Mouse (Mus musculus) hindlimb bud, embryonic 11.5 days (tissue): Measurements from ENCODE around the gene Rora.

Experiments
- DNase-seq: peaks from one replicate; pipeline ENCODE4 v3.0.0-alpha.2; 2012; ENCODE audit warnings: low read depth, low spot score; ENCODE audit errors: extremely low spot score

The Rora gene

DNA sequence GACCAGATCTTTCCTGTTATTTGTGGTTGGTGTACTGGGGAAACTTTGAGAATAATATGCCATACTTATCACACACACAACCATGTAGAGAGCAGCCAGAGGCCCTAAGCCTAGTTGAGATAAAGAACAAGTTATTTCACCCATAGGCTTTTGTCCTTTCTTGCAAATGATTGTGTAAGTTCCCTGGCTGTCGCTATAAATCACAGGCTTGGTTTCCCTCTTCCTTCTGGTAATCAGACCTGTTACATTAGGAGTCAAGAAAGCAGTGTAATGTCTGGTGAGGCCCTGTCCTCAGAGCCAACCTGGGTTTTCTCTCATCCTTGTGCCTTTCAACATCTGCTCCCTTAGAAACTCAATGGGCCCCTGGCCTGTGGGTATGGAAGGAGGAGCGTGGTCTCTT lies 222.7 kb downstream of the Rora start:
- no peak for DNase-seq

DNA sequence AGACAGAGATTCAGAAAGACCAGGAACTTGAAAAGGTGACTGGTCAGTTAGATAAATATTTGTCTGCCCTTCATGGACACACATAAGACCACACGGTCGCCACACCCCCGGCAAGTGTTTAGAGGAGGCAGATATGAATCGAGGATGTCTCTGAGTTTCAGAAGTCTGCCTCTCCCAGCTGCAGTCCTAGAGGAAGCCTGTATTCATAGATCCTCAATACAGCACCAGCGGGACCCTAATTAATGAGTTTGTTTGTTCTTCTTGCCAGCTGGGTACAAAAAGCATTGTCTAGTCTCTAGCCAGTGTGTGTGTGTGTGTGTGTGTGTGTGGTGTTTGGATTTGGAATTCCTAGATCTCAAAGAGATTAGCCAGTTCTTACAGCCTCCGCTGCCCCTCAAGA lies 228.3 kb downstream of the Rora start:
- DNase-seq, result no peak

- DNase-seq, result no peak
Measured at GRCm38 (mm10) chr9:68883005-68883404, 229.4 kb downstream of the Rora start.

DNA sequence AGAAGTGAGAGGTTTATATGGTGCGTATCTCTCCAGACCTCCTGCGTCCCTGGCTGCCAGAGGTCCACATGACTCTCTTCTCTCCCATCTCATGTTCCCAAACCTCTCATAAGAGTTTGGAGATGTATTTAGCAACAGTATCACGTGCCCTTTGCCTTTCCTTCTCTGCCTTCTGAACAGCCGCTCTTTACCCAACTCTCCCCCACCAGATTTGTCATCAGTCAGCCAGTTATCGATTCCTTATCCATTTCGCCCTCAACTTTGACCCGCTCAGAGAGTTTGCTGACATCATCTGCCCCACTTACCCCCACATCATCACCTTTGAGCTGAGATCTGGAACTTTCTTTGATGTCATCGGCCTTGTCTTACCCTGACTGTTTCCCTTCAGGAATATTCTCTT lies 230.1 kb downstream of the Rora start:
- DNase-seq, result no peak

DNA sequence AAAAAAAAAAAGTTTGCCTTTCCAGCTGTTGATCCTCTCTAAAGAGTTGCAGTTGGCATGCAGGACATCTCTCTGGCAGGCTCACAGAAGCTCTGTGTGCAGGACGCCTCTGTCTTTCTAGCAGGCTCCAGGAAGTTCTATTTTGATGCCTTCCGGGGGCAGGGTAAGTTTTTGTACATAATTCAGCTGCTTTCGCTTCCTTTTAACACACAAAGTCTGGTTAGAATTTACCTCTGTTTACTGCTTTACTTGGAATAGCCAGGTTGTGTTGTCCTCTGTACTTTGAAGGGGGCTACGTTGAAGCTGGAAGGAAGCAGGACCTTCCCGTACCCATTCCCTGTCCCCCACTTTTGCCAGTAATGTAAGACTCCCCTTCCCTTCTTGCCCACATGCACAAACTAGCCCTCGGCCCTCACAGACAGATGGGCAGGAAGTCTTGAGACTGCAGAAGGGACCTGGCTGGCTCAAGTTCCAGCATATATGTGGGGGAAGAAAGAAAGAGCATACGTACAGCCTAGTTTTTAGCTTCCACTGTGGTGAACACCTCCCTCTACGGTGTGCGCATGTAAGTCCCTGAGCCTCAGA lies 231.0 kb downstream of the Rora start:
- no peak for DNase-seq

- no peak for DNase-seq
Measured at GRCm38 (mm10) chr9:68888670-68889069, 235.1 kb downstream of the Rora start.

- no peak for DNase-seq
Measured at GRCm38 (mm10) chr9:68891431-68891830, 237.8 kb downstream of the Rora start.

- DNase-seq, result no peak
Measured at GRCm38 (mm10) chr9:68892356-68892755, 238.8 kb downstream of the Rora start.

DNA sequence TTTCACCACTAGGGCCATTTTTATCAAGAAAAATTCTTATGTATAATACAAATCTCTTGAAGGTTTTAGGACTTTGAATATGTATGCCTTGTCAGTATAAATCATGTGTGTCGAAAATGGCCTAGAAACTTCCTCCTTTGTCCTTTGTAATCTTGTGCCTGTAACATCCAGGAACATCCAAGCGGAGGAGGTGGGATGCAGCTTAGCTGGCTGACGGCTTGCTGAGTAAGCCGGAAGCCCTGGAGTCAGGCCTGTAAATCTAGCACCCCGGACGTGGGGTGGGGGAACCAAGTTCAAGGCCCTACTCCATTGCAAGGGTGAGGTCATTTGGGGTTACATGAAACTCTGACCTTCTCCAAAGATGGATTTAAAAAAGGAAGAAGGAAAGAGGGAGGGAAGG lies 239.3 kb downstream of the Rora start:
- DNase-seq, result no peak

DNA sequence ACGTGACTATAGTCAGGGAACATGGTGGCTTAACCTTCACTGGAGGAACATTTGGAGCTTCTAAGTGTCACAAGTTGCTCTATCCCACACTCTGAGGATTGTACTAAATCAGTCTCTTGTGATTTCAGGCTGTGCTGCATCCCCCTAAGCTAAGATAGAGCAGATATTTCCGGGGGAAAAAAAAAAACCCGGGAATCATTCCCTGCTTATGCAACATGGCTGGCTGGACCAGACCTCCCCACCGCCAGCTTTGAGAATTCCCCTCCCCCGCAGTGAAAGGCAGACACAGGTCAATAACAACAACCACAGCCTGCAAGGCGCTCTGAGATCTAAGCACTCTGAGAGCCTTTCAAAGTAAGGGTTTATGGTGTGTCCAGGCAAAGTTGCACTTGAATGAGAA lies 244.7 kb downstream of the Rora start:
- no peak for DNase-seq

DNA sequence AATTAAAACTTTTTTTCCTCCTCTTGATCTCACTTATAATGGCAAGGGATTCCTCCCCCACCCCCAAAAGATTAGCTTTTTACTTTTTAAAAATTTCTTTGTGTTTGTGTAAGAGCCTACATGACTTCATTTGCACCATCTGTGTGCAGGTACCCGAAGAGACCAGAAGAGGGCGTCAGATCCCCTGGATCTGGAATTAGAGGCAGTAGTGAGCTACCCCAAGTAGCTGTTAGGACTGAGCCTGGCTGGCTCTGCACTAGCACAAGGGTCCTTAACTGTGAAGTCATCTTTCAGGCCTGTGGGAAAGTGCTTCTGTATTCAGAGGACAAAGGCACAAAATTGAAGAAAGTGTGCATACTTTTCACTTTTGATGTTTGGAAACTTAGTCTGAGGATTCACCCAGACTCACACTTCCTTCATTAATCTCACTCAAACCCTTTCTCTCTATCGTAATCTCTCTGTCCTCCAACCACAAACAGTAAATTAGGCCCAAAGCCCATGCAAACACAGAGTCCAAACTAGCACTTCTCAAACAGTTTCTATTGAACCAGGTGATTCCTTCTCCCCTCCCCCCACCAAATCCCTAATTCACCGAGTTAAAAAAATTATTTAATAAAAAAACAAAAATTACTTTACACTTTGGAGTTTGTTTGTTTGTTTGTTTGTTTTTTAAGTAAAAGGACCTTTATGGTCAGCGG lies 246.1 kb downstream of the Rora start:
- DNase-seq, result no peak

- no peak for DNase-seq
Measured at GRCm38 (mm10) chr9:68906361-68906883, 252.8 kb downstream of the Rora start.

DNA sequence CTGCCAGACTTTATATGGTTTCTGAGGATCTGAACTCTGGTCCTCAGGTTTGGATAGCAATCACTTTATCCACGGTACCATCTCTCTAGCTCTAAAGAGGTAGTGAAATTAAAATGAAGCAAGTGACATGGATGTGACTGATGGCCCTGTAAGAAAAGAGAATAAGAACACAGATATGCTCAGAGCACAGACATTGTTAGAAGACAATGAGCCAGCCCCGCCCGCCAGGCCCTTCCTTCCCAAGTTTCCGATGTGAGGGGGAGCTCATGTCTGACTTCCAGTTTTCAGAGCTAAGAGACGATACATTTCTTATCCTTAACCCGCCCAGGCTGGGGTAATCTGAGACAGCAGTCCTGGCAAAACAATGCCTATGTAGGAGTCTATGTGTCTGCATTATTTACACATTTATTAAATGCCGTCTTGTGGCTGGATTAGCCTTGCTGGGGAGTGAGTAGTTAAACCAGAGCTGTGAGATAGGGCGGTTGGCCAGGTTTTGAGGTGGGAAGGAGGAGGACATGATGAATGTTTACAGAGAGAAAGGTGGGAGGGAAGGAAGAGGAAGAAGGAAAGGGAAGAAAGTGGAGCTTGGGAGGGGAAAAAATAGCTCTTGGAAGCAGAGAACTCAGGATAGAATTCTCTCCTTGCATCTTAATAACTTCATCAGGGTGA lies 259.0 kb downstream of the Rora start:
- no peak for DNase-seq

- DNase-seq, result no peak
Measured at GRCm38 (mm10) chr9:68913191-68913697, 259.7 kb downstream of the Rora start.

GRCm38 (mm10) chr9:68914541-68915275 lies 261.1 kb downstream of the Rora start:
- DNase-seq, result no peak

DNA sequence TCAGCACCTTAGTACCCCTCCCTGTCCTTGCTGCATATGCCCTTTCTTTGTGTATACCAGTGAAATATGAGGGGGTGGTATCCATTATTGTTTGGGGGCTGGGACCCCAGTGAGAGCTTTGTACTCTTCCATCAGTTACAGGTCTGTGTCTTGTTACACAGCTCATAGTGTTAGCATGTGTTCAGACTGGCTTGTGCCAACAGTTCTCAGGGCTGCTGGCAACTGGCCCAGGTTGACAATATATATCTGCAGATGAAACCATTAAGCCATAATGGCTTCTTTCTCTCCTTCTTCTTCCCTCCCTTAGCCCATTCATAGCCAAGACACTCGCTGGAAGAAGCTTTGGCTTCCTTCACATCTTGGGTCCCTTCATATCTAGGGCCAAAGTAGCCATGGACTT lies 263.2 kb downstream of the Rora start:
- no peak for DNase-seq

DNA sequence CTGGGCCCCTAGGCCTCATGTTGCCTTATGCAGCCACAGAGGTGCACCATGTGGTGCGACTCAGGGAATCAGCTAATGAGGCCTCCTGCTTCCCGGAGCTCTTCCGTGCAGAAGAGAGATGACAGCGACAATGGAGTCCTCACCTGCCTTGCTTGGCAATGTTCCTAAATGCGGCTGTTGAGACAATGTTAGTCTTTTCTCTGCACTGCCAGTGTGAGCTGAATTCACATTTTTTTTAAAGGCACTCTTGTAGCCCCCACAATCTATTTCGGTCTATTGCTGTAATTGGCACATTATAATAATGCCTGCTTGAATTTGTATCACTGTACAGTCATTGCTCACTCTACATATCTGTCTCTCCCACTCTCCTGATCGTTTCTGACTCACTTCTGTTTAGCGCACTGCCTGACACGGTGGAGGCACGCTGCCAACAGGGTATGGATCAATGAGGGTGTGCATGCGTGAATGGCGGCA lies 269.6 kb downstream of the Rora start:
- no peak for DNase-seq

GRCm38 (mm10) chr9:68926406-68926805 lies 272.8 kb downstream of the Rora start:
- DNase-seq, result no peak

DNA sequence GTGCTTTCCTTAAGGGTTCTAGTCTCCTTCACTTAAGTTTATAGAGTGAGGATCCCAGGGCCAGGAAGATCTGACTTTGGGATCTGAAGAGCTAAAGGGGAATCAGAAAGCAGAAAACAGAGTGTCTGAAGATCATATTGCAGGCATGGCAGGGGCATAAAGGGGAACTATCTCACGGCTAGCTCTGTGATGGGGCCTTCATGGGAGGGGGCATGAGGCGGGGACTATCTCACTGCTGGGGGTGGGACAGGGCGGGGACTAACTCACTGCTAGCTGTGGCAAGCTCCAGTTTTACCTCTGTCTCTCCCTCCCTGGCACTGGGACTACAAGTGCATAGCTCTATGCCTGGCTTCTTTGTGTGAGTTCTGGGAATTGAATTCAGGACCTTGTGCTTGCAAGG lies 279.6 kb downstream of the Rora start:
- no peak for DNase-seq

GRCm38 (mm10) chr9:68934238-68934637 lies 280.7 kb downstream of the Rora start:
- DNase-seq, result no peak

DNA sequence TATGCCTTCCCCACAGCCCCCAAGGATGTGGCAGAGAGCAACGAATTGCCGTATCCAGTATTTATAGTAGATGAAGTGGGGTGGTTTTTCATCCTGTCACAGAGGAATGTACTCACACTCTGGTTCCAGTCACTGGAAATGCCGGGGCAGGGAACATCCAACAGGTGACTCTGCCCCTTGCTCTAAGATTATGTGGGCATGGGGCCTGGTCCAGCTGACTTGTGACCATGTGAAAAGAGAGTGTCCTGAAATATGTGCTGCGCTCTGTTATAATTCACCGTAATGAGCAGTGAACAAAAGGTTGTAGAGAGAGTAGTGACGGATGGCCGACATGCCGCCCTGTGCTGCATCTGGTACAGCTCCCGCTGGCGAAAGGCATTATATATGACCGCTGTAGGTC lies 282.0 kb downstream of the Rora start:
- DNase-seq, result no peak
